Mouse (Mus musculus) heart, postnatal 10 days (tissue): ENCODE results near the gene Zfp385c. TPM values are rescaled to one million over a fixed set of nuclear protein-coding genes. Genes with fewer than 3 reads are reported as not detected.

Experiments used
- DNase-seq, 2 experiments: peaks; one replicate each; pipeline ENCODE4 v3.0.0; 2021
- intact Hi-C: fragments of 180-260 bp; cut with DNase I; formaldehyde crosslinking; loops from one replicate; pipeline ENCODE4 v1.15.1; 2025
- total RNA-seq, 2 experiments: library from RNA; stranded (reverse); gene quantifications; 2 replicates each; pipeline ENCODE4 v1.2.3; 2021

Zfp385c gene
- total RNA-seq, 2 experiments from 2014 or later: 0.30 to 0.65 TPM

DNA sequence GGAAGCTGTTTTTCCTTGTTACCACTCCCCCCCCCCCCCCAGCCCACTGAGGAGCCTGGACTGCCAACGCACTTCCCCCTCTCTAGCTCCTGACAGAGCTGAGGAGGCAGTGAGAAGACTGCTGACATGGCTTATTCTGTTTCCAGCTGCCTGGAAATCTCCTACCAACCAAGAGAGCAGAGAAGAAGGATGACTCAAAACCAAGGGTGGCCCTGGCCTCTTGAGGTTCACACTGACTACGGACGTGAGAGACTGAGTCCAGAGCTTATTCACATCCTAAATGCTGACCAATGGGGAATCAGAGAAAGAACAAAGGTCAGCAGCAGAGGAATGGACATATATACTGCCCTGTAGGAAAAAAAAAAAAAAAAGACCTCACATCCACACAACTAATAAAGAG, 27.1 kb upstream of the Zfp385c start:
- intact Hi-C loops: loop anchor here (10.0 kb wide), 1 partner anchor 345 kb away; no protein-coding TSS in a partner anchor
- DNase-seq: no peak

DNA sequence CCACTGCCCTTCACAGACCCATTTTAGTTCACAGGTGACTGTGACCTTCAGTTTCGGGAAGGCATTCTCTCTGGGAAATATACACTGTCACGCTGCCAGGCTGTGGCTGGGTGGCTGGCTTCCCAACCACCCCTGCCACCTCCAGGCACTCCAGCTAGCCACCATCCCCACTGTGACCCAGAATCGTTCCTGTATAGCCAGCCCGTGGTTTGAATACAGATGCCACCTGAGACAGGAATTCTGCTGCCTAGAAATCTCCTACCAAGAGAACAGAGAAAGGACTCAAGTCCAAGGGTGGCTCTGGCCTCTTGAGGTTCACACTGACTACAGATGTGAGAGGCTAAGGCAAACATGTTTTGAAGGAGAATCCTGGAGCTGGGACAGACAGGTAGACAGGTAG, 26.6 kb upstream of the Zfp385c start:
- intact Hi-C loops: loop anchor here (10.0 kb wide), 1 partner anchor 346 kb away; no protein-coding TSS in a partner anchor
- peak; percentile 44 to 58 for DNase-seq

DNA sequence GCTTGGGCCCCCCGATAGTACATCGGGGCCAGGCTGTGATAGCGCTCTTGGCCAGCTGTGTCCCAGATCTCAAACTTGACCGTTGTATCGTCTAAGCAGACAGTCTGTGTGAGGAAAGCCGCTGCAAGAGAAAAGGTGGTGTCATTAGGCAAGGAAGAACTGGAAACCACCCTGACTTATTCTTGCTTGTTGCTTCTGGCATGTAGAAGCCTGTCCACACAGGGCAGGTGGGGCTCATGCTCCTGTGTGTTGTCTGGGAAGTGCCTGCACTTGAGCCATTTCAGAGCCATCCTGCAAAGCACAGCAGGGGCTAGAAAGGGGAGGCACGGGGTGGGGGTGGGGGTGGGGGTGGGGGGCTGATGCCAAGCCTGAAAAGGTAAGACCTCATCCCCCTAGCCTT, 26.2 kb upstream of the Zfp385c start:
- intact Hi-C loops: loop anchor here (10.0 kb wide), 1 partner anchor 346 kb away; no protein-coding TSS in a partner anchor

DNA sequence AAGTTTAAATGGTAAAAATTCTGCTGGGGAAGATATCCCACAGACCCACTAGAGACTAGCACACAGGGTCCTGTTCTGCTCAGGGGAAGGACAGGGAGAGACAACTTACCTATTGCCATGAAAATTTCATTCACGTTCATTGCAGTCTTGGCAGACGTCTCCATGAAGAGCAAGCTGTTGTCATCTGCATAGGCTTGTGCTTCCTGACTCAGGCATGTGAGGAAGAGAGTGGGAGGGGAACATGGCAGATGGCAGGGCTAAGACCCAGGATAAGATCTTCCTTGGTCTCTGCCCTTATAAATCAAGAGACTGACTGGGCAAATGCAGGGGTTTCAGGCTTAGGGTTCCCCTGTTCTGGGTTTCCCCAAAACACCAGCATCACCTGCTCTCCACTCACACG, 24.4 kb upstream of the Zfp385c start:
- no peak for DNase-seq
- intact Hi-C loops: loop anchor here (10.0 kb wide), 1 partner anchor 348 kb away; no protein-coding TSS in a partner anchor

More for the DNA sequence above, 26.2 kb upstream of the Zfp385c start:
- DNase-seq: no peak

DNA sequence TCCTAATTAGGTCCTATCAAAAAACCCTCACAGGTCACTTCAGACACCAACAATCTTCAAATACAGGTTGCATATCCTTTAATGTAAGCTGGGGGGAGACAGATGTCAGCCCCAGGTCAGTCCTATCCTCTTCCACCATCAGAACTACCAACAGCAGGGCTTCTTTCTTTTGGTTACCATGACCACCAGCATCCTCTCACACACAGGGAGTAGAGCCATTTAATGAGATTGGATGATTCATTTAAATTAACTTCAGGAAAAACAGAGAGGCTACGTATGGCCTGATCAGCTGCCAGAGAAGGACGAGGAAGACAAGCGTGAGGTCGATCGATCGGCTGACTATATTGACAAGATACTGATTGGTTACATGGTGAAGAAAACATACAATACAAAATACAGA, 22.7 kb upstream of the Zfp385c start:
- intact Hi-C loops: loop anchor here (1.0 to 10.0 kb wide), 4 partner anchors 22 to 350 kb away; no protein-coding TSS in a partner anchor

DNA sequence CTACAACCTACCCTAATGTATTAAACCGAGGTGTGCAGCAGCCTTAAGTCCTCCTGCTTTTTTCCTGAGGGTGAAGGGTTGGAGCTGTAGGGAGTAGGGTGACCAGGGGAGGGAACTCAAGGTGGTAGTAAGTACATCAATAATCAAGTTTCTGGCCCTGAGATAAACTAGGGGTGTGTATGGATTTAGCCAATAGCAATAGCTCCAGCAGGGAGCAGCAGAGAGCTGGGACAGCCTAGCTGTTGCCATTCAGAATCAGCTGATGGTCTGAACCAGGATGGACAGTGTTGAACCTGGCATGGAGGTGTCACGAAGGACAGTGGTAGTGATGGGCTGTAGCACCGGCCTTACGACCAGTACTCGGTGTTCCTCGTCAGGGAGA, 22.3 kb upstream of the Zfp385c start:
- peak; percentile 89 to 91 for DNase-seq
- intact Hi-C loops: loop anchor here (1.0 to 10.0 kb wide), 4 partner anchors 22 to 350 kb away; no protein-coding TSS in a partner anchor

More for the DNA sequence above, 22.7 kb upstream of the Zfp385c start:
- DNase-seq: no peak

DNA sequence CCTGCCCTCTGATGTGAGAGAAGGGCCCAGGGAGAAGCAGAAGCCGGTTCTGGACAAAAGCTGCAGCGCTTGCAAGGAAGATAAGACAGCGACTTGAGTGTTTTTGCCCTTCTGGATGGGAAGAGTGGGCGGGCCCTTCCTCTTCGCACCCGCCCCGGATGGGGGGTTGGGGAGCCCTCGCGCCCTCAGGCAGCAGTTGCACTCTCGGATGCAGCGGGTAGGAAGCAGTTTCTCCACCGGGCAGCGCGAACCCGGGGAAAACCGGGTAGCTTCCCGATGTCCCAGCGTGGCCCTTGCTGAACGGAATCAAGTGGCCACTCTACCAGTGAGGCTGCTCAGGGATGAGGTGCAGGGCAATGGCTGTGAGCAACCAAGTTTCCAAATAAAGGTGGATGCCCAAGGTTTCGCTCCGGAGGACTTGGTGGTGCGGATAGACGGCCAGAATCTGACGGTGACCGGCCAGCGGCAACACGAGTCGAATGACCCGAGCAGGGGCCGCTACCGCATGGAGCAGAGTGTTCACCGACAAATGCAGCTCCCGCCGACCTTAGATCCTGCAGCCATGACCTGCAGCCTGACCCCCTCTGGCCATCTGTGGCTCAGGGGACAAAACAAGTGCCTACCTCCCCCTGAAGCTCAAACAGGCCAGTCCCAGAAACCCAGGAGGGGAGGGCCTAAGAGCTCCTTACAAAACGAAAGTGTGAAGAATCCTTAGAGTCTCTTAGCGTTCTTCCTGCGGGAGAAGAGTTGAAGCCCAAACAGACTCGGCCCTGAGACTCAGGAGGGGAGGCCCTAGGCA, 21.7 kb upstream of the Zfp385c start, which contains the start of gene Hspb9:
Hspb9 (plus strand) TSS at position 116 of the 799 bp plus-strand sequence.
- peak; percentile 78 to 79 for DNase-seq

DNA sequence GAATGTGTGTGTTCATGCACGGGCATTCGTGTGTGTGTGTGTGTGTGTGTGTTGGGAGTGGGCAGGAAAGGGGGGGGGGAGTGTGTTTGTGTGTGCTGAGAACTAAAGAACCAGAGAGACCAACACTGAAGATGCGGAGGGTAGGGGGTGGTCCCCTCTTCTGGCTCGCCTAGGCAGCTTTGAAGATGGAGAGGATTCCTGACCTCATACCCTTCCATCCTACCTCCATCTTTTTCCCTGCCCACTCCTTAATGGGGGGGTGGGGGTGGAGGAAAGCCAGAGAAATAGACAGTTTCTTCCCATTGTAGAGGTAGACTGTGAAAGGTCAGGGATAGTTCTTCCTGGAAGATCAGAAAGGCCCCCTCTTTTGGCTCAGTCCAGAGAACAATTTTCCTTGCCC, 20.9 kb upstream of the Zfp385c start:
- intact Hi-C loops: loop anchor here (5.0 to 10.0 kb wide), 2 partner anchors 244 to 352 kb away; no protein-coding TSS in a partner anchor
- no peak for DNase-seq

More for the DNA sequence above, 21.7 kb upstream of the Zfp385c start, which contains the start of gene Hspb9:
- intact Hi-C loops: loop anchor here (1.0 to 10.0 kb wide), 4 partner anchors 23 to 351 kb away; no protein-coding TSS in a partner anchor

DNA sequence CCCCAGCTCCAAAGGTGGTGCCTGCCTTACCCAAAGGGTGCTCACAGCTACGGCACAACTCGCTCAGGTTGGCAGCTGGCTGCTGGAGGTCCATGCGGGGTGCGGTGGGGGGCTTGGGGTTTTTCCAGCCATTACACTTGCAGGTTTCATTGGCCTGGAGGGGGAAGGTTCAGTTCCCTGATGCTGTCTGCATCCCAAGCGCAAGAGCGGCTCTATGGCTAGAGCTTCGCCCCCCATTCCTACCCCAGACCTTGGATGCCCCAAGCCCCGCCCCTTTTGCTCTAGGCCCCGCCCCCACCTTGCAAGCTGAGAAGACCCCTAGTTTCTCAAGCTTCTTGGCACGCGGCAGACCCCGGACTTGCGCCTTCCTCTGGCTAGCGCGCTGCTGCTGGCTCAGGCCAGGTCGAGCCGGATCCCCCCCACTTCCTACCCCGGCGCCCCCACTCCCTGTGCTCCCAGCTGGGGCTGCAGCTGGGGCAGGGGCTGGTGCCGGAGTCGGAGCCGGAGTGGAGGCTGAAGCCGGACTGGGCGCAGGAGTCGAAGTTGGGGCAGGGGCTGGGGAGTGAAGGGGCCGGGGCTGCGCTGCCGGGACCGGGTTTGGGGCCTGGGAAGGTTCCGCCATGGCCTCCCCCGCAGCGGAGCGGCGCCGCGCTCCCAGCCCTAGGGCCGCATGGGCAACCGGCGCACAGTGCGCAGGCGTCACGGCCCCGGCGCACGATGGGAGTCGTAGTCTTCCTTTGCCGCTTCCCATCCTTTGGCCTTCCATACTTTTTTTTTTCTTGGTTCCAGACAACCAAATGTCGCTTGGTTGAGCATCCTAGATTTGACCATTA, 19.7 kb upstream of the Zfp385c start, which contains the start of gene Kat2a:
Kat2a (minus strand) TSS at position 683 of the 833 bp plus-strand sequence.
- intact Hi-C loops: loop anchor here (5.0 to 10.0 kb wide), 2 partner anchors 245 to 353 kb away; no protein-coding TSS in a partner anchor
- DNase-seq: peak; percentile 89 to 90

DNA sequence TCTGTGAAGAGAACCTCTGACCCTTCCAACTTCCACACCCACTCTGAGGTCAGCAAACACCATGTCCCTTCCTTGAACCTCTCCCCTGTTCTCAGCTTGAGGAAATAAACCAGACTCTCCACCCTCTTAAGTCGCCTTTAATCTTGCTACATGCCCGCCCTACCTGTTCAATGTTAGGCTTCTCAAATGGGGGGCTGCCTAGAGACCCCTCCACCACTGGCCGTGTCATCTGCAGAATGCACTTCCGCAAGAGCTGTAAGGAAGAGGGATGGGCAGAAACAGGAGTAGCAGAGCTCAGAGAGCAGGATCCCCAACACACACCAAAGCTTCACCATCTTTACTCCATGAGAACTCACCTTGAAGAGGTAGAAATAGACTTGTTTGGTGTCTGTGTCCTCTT, 18.7 kb upstream of the Zfp385c start:
- no peak for DNase-seq
- intact Hi-C loops: loop anchor here (5.0 to 10.0 kb wide), 2 partner anchors 246 to 354 kb away; no protein-coding TSS in a partner anchor

DNA sequence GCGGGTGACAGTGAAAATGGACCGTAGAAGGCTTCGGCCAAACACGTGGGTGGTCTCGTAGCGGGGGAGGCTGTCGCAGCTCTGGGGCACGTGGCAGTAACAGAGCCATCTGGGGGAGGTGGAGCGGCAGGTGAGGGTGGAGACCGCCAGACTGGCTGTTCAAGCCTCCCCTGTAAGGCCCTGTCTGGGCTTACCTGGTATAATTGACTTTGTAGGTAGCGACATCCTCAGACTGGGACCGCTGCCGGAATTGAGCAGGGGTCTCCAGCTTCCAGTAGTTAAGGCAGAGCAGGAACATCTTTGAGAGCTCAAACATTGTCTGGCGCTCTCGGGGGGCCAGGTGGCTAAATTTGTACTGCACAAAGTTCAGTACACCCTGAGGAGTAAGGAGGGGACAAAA, 18.3 kb upstream of the Zfp385c start:
- intact Hi-C loops: loop anchor here (5.0 to 10.0 kb wide), 2 partner anchors 247 to 354 kb away; no protein-coding TSS in a partner anchor

DNA sequence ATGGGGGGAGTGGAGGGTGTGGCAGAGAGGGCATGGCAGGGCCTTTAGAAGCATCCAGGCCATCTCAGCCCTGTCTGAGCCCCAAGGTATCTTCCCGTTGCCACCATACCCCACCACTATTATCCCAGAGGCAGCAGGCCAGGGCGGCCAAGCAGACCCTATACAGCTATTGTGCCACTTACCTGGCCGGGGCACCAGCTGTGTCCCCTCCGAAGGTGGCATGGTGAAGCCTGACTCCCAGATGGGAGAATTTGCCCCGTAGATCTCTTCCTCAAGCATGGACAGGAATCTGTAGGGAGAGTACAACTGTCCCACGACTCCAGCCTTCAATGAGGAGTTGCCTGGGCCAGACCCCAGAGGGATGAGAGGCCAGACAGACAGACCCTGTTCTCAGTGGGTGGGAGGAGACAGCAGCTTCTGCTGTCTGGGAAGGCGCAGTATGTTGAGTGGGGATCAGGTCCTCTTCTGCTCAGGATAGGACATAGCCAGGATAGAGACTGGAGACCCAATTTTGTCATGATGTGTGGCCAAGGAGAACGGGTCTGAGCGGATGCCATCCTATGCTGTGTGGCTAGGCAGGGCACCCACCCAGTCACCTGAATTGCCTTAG, 17.1 kb upstream of the Zfp385c start:
- DNase-seq: no peak
- intact Hi-C loops: no loop called here

More for the DNA sequence above, 18.3 kb upstream of the Zfp385c start:
- no peak for DNase-seq

DNA sequence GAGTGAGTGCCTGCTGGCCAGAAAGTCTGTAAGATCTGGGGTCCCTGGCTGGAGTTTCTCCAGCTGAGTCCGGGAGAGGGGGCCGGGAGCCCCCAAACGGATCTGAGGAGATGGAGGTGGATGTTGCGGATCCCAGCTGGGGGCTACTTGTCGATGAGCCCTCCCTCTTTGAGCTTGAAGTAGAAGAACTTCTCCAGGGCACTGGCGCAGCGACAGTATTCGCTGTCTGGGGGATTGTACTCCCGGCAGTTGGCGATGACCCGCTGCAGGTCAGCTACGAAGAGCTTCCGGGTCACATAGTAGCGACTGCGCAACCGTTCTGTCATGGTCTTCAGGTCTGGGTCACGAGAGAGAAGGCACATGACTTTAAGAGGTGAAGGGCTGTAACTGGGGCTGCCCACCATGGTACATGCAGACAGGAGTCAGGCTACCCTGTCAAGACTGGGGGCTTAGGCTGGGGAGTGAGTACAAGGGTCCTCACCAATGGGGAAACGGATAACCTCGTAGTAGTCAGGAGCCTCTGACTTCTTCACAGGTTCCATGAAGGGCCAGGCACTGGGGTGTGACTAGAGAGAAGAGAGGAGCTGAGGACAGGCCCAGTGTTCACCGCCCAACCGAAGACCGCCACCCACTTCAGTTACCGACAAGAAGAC, 13.0 kb upstream of the Zfp385c start:
- intact Hi-C loops: no loop called here
- no peak for DNase-seq

DNA sequence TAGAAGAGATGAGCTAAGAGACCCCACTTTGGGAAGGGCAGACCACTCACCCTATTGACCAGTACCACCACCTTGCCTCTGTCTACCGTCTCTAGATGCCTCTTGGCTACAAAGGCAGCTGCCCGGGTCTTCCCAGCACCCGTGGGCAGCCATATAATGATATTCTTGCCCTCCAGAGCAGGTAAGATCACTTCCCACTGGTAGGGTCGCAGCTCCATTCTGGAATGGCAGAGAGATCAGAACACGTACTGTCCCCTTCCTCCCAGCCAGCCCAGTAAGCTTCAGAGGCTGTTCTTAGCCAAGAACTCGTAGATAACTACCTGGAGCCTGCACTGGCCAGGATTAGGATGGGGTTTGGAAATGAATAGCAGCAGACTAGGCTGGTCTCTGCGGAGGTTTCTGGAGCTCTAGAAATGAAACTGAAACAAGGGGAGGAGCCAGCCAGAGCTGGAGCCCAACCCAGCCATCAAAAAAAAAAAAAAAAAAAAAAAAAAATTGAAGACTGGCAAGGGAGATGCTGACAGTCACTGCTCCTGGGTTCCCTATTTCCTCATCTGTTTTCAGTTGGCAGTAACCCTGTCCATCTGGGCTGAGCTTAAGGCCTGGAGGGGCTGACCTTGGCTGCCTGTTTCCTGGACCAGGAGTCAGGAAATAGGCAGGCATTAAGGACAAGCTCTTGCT, 11.7 kb upstream of the Zfp385c start, which contains the start of gene Dhx58:
Dhx58 (minus strand) TSS at position 421 of the 681 bp plus-strand sequence.
- peak in 1 of 2 experiments; percentile 33 for DNase-seq

DNA sequence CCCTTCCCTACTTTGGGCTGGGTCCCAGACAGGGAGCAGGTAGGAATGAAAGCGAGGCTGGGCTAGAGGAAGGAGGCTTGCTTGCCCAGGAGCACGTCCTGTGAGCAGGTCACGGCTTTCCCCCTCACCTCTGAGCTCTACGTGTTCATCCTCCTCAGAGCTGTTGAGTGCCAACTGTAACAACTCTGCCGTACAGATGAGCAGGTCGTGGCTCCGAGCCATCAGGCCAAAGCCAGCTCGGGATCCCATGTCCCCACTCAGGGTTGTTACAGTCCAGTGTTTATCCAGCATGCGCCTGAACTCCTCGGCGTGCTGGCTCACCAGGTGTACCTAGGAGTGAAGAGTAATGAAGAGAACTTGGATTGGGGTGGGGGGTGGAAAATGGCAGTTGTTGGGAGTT, 11.1 kb upstream of the Zfp385c start:
- intact Hi-C loops: no loop called here
- DNase-seq: no peak

More for the DNA sequence above, 11.7 kb upstream of the Zfp385c start, which contains the start of gene Dhx58:
- intact Hi-C loops: no loop called here

DNA sequence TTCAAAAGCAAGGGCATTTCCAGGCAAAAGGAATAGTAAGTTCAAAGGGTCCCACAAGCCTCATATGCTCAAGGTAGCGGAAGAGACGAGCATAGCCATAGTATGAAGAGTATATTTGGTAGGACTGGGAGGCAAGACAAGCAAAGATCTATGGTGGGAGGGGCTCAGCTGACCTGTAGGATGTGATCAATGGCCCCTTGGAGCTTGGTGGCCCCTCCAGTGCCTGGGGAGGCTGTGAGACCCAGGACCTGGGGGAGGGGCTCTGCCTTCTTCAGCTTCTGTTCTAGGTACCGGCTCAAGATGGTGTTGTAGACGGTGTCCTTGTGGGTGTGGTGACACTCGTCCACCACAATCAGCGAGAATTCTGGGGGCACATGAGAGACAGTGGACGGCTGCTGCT, 10.7 kb upstream of the Zfp385c start:
- intact Hi-C loops: loop anchor here (1.0 kb wide), 2 partner anchors 76 to 133 kb away; no protein-coding TSS in a partner anchor
- DNase-seq: no peak

DNA sequence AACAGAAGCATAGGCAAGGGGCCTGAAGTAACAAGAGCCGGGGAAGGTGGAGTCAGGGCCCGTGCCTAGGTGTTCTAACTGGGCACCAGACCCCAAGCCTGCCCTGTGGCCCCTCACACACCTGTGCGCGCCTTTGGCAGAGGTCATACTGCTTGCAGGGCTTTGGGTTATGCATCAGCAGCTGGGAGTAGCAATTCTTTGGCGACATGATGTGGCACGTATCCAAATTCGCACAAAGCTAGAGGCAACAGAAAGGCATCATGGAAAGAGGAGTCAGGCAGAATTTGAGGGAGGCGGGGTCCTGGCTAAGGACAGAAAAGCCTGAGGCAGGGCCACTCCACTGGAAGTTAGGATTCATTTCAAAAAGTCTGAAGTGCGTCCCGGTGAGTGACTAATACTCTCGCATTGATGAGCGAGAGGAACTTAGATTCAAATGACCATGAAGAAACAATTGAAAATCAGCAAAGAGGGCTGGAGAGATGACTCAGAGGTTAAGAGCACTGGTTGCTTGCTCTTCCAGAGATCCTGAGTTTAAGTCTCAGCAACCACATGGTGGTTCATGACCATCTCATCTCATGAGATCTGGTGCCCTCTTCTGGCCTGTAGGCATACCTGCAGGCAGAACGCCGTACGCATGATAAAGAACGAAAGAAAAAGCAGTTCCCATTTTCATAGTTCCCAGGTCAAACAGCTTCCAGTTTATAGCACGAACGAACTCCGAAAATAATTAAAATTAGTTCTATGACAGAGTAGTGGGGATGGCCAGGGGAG, 10.0 kb upstream of the Zfp385c start:
- intact Hi-C loops: loop anchor here (1.0 kb wide), 2 partner anchors 75 to 132 kb away; no protein-coding TSS in a partner anchor
- peak; percentile 78 to 85 for DNase-seq

DNA sequence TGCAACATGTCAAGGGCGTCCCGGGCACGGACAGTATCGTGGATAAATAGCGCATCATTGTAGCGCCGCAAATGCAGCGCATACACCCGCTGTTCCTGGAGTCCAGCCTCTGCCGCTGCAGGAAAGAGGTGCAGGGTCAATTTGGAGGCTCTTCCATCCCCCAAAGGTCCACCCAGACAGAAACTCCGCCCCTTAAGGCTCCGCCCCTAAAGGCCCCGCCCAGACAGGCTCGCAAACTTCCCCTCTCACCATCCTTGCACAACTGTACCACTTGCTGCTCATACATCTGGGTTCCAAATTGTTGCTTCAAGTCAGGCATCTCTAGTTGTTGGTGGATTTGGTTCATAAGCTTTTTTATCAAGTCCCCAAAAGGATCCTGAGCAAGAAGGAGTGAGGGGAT, 9.0 kb upstream of the Zfp385c start:
- peak; percentile 51 to 65 for DNase-seq
- intact Hi-C loops: no loop called here
